Mouse (Mus musculus) limb, embryonic 13.5 days (tissue): ENCODE results near the gene Madd. TPM values are rescaled to one million over a fixed set of nuclear protein-coding genes. Genes with fewer than 3 reads are reported as not detected.

Source experiments
- ATAC-seq: fragments of 200-750 bp; cut with Nextera tagmentation; 2 replicates; pipeline ENCODE4 v1.8.0; 2017; ENCODE audit warnings: low read depth, moderate number of reproducible peaks, moderate TSS enrichment; ENCODE audit not compliant: low FRiP score
- H3K27ac ChIP-seq: fragments of 300-500 bp; sonication (generic); 2 replicates; pipeline ENCODE4 v1.5.1; 2015; ENCODE audit warnings: inconsistent platforms, mild to moderate bottlenecking, moderate library complexity
- H3K27me3 ChIP-seq: fragments of 300-500 bp; sonication (generic); 2 replicates; pipeline ENCODE4 v1.6.1; 2015; ENCODE audit warnings: mild to moderate bottlenecking, inconsistent platforms
- H3K36me3 ChIP-seq: fragments of 300-500 bp; sonication (generic); 2 replicates; pipeline ENCODE4 v1.6.1; 2015; ENCODE audit warnings: inconsistent platforms, mild to moderate bottlenecking, moderate library complexity
- H3K4me1 ChIP-seq: fragments of 300-500 bp; sonication (generic); 2 replicates; pipeline ENCODE4 v1.6.1; 2015; ENCODE audit warnings: inconsistent platforms
- H3K4me2 ChIP-seq: fragments of 300-500 bp; sonication (generic); replicated peaks from 2 replicates; pipeline ENCODE4 v1.6.1; 2015; ENCODE audit warnings: inconsistent platforms, mild to moderate bottlenecking, moderate library complexity
- H3K4me3 ChIP-seq: fragments of 300-500 bp; sonication (generic); 2 replicates; pipeline ENCODE4 v1.5.1; 2015; ENCODE audit warnings: moderate library complexity, mild to moderate bottlenecking, inconsistent platforms
- H3K9ac ChIP-seq: fragments of 300-500 bp; sonication (generic); 2 replicates; pipeline ENCODE4 v1.6.1; 2015; ENCODE audit warnings: mild to moderate bottlenecking, inconsistent platforms
- H3K9me3 ChIP-seq: fragments of 300-500 bp; sonication (generic); 2 replicates; pipeline ENCODE4 v1.6.1; 2016; ENCODE audit warnings: inconsistent platforms
- WGBS: fragments of 180-500 bp; shearing (Covaris S2); methylation state at CpG from one replicate; pipeline ENCODE4 v1.1.7; 2015; 5-methylcytosine and 5-hydroxymethylcytosine counted together
- polyA plus RNA-seq: library from polyadenylated mRNA; unstranded; fragments of >200 nt; fragmentation: Nextera tagmentation; extraction: Ambion mirVana; gene quantifications from 2 replicates; pipeline ENCODE4 v1.2.1, GENCODE M21; 2015

Madd gene
- polyA plus RNA-seq, 1 experiment from 2014 or later: 11.8 TPM

- ATAC-seq: no peak
- WGBS: 63% methylated on average over 5 of the region's 5 CpGs
These were observed 44.3 kb downstream of the Madd start for GRCm38 (mm10) chr2:91139311-91139710.

GRCm38 (mm10) chr2:91137481-91137880 is 46.2 kb downstream of the Madd start:
- no peak overlapping the region for H3K4me3 ChIP-seq
- no peak overlapping the region for H3K9ac ChIP-seq
- H3K27ac ChIP-seq: no peak overlapping the region
- H3K4me2 ChIP-seq: no peak overlapping the region
- H3K36me3 ChIP-seq: peaks cover 43% of the 10 kb centered on the region
- 80% methylated on average over 6 of the region's 6 CpGs for WGBS
- no peak for ATAC-seq
- H3K9me3 ChIP-seq: no peaks in the 10 kb centered on the region
- H3K27me3 ChIP-seq: no peaks in the 10 kb centered on the region
- H3K4me1 ChIP-seq: no peaks in the 10 kb centered on the region

More at GRCm38 (mm10) chr2:91139311-91139710, 44.3 kb downstream of the Madd start:
- H3K9ac ChIP-seq: no peak overlapping the region
- no peaks in the 10 kb centered on the region for H3K4me1 ChIP-seq
- H3K9me3 ChIP-seq: no peaks in the 10 kb centered on the region
- H3K27ac ChIP-seq: no peak overlapping the region
- H3K4me3 ChIP-seq: no peak overlapping the region
- no peaks in the 10 kb centered on the region for H3K27me3 ChIP-seq
- H3K36me3 ChIP-seq: peaks cover 57% of the 10 kb centered on the region
- H3K4me2 ChIP-seq: no peak overlapping the region

GRCm38 (mm10) chr2:91136513-91137412 is 46.9 kb downstream of the Madd start:
- Histone ChIP-seq H3K4me3 (no peak overlapping the region), H3K9ac (no peak overlapping the region), H3K9me3 (no peaks in the 10 kb centered on the region), H3K27me3 (no peaks in the 10 kb centered on the region), H3K36me3 (peaks cover 38% of the 10 kb centered on the region), H3K4me2 (no peak overlapping the region), H3K27ac (no peak overlapping the region), H3K4me1 (no peaks in the 10 kb centered on the region)
- no peak for ATAC-seq
- WGBS: 78% methylated on average over 11 of the region's 11 CpGs

- no peak overlapping the region for H3K9ac ChIP-seq
- H3K36me3 ChIP-seq: no peaks in the 10 kb centered on the region; the same call in 1 of the 2 replicates
- no peak overlapping the region for H3K4me2 ChIP-seq
- no peak for ATAC-seq
- no peaks in the 10 kb centered on the region for H3K9me3 ChIP-seq
- H3K27ac ChIP-seq: no peak overlapping the region
- H3K4me1 ChIP-seq: no peaks in the 10 kb centered on the region
- no peaks in the 10 kb centered on the region for H3K27me3 ChIP-seq
- H3K4me3 ChIP-seq: no peak overlapping the region
- WGBS: 72% methylated on average over 3 of the region's 3 CpGs
These were observed 51.6 kb downstream of the Madd start for GRCm38 (mm10) chr2:91132035-91132434.

GRCm38 (mm10) chr2:91131251-91131650 is 52.4 kb downstream of the Madd start:
- Histone ChIP-seq H3K9me3 (no peaks in the 10 kb centered on the region), H3K27ac (no peak overlapping the region), H3K9ac (no peak overlapping the region), H3K27me3 (no peaks in the 10 kb centered on the region), H3K4me1 (no peaks in the 10 kb centered on the region), H3K4me2 (no peak overlapping the region), H3K36me3 (no peaks in the 10 kb centered on the region), H3K4me3 (no peak overlapping the region)
- no peak for ATAC-seq
- 85% methylated on average over 15 of the region's 15 CpGs for WGBS

- ATAC-seq: no peak
- 84% methylated on average over 6 of the region's 6 CpGs for WGBS
These were observed 53.5 kb downstream of the Madd start for GRCm38 (mm10) chr2:91130126-91130525.

GRCm38 (mm10) chr2:91128761-91129160 is 54.9 kb downstream of the Madd start:
- no peak for ATAC-seq
- no peak overlapping the region for H3K4me2 ChIP-seq
- H3K4me1 ChIP-seq: no peaks in the 10 kb centered on the region
- no peak overlapping the region for H3K4me3 ChIP-seq
- H3K36me3 ChIP-seq: no peaks in the 10 kb centered on the region
- H3K27me3 ChIP-seq: no peaks in the 10 kb centered on the region
- no peaks in the 10 kb centered on the region for H3K9me3 ChIP-seq
- no peak overlapping the region for H3K9ac ChIP-seq
- WGBS: 81% methylated on average over 5 of the region's 5 CpGs
- no peak overlapping the region for H3K27ac ChIP-seq

More at GRCm38 (mm10) chr2:91130126-91130525, 53.5 kb downstream of the Madd start:
- no peaks in the 10 kb centered on the region for H3K27me3 ChIP-seq
- H3K36me3 ChIP-seq: no peaks in the 10 kb centered on the region
- no peaks in the 10 kb centered on the region for H3K4me1 ChIP-seq
- no peak overlapping the region for H3K4me3 ChIP-seq
- H3K27ac ChIP-seq: no peak overlapping the region
- H3K4me2 ChIP-seq: no peak overlapping the region
- no peaks in the 10 kb centered on the region for H3K9me3 ChIP-seq
- H3K9ac ChIP-seq: no peak overlapping the region

- Histone ChIP-seq H3K4me1 (no peaks in the 10 kb centered on the region), H3K27ac (no peak overlapping the region), H3K36me3 (no peaks in the 10 kb centered on the region), H3K27me3 (peaks cover 5% of the 10 kb centered on the region; the same call in 1 of the 2 replicates), H3K4me3 (no peak overlapping the region), H3K9me3 (no peaks in the 10 kb centered on the region), H3K9ac (no peak overlapping the region), H3K4me2 (no peak overlapping the region)
- no peak for ATAC-seq
- 84% methylated on average over 10 of the region's 10 CpGs for WGBS
These were observed 58.5 kb downstream of the Madd start for GRCm38 (mm10) chr2:91125101-91125500.

GRCm38 (mm10) chr2:91123521-91123920 is 60.1 kb downstream of the Madd start:
- Histone ChIP-seq H3K27ac (no peak overlapping the region), H3K4me2 (no peak overlapping the region), H3K36me3 (no peaks in the 10 kb centered on the region), H3K4me3 (no peak overlapping the region), H3K9me3 (no peaks in the 10 kb centered on the region), H3K9ac (no peak overlapping the region), H3K27me3 (peaks cover 5% of the 10 kb centered on the region; the same call in 1 of the 2 replicates), H3K4me1 (no peaks in the 10 kb centered on the region)
- ATAC-seq: no peak
- 79% methylated on average over 6 of the region's 6 CpGs for WGBS

- ATAC-seq: no peak
These were observed 62.1 kb downstream of the Madd start for GRCm38 (mm10) chr2:91121497-91121896.

GRCm38 (mm10) chr2:91121011-91121410 is 62.6 kb downstream of the Madd start:
- WGBS: 78% methylated on average over 6 of the region's 6 CpGs
- Histone ChIP-seq H3K27ac (no peak overlapping the region), H3K4me3 (no peak overlapping the region), H3K9ac (no peak overlapping the region), H3K4me2 (no peak overlapping the region), H3K9me3 (no peaks in the 10 kb centered on the region), H3K36me3 (no peaks in the 10 kb centered on the region), H3K27me3 (peaks cover 17% of the 10 kb centered on the region), H3K4me1 (no peaks in the 10 kb centered on the region)
- ATAC-seq: no peak

More at GRCm38 (mm10) chr2:91121497-91121896, 62.1 kb downstream of the Madd start:
- Histone ChIP-seq H3K9me3 (no peaks in the 10 kb centered on the region), H3K36me3 (no peaks in the 10 kb centered on the region), H3K4me3 (no peak overlapping the region), H3K4me2 (no peak overlapping the region), H3K27me3 (peaks cover 14% of the 10 kb centered on the region; the same call in 1 of the 2 replicates), H3K27ac (no peak overlapping the region), H3K4me1 (no peaks in the 10 kb centered on the region), H3K9ac (no peak overlapping the region)
- 54% methylated on average over 8 of the region's 8 CpGs for WGBS

- Histone ChIP-seq H3K4me2 (no peak overlapping the region), H3K27me3 (peaks cover 19% of the 10 kb centered on the region), H3K27ac (no peak overlapping the region), H3K9me3 (no peaks in the 10 kb centered on the region), H3K4me1 (0 out of 2 replicates have a peak, but pooled peaks cover 4% of the 10 kb centered on the region), H3K4me3 (no peak overlapping the region), H3K36me3 (no peaks in the 10 kb centered on the region), H3K9ac (no peak overlapping the region)
- WGBS: 75% methylated on average over 6 of the region's 6 CpGs
- ATAC-seq: no peak
These were observed 63.4 kb downstream of the Madd start for GRCm38 (mm10) chr2:91120261-91120671.
